8 mouse cellular contexts compared by ENCODE assay signal in the genomic region with DNA sequence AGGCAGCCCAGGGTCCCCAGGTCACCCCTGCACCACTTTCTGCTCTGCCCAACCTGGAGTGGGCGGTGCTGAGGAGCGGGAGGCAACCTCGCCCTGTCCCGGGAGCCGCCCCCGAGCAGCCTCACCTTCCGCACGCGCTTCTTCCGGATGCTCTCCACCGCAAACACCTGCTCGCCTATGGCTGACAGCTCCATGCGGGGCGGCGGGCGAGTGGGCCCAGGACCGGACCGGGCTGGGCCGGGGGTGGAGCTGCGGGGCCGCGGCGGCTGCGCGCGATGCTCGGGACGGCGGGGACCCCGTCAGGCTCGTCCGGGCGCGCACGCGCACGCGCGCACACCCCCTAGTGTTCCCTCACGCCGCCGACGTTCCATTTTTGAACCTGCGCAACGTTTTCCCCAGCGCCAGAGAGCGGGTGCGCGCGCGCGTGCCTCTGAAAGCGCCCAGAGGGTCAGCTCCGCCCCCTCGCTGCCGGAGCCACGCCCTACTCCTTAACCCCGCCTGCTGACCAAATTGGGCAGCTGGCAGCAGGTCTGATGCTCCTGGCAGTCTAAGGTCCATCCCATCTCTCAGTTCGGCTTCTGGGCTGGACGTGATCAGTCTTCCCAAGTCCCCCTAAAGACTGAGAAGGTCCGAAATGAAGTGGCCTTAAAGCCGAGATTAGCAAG. TPM values are rescaled to one million over a fixed set of nuclear protein-coding genes. Genes with fewer than 3 reads are reported as not detected.
A peak's percentile ranks its signal among the peaks of the same experiment; 100 is the strongest.
DNase-seq lines count a peak whose midpoint lies in the region; ATAC-seq and TF ChIP-seq lines count a peak whose summit lies in the region.

No protein-coding gene starts in this region.

- H3K4me1 ChIP-seq in intestine, postnatal 0 days (replicated peaks; ENCODE audit: control insufficient read depth, insufficient read depth, low read length), result peaks cover under 1% of the 10 kb centered on the region; the same call in 1 of the 2 replicates
- H3K4me1 ChIP-seq in midbrain, embryonic 10.5 days, result peaks cover 55% of the 10 kb centered on the region

- TF ChIP-seq CTCF in intestine, postnatal 0 days (IDR thresholded peaks at IDR 0.05; ENCODE audit: low read depth), result peak; percentile 60

- H3K9ac ChIP-seq in intestine, postnatal 0 days (ENCODE audit: low read depth, low read length), result peak overlapping the region; percentile 41

- 0 out of 2 replicates have a peak overlapping the region, but pooled peaks have one; percentile 30 for H3K27ac ChIP-seq in intestine, postnatal 0 days (ENCODE audit: low read depth, low read length)
- peak overlapping the region; percentile 81 for H3K27ac ChIP-seq in midbrain, embryonic 10.5 days (replicated peaks)

- ATAC-seq in intestine, postnatal 0 days, result peak; percentile 80

- under 1% methylated on average over 61 of the region's 62 CpGs for WGBS in intestine, postnatal 0 days
- WGBS in midbrain, embryonic 10.5 days, result under 1% methylated on average over 62 of the region's 62 CpGs

- peak; percentile 97 for DNase-seq in adrenal gland, adult 2 months
- DNase-seq in embryo, embryonic 11.5 days (ENCODE audit: low read depth, low spot score), result peak; percentile 70
- peak; percentile 89 for DNase-seq in gastrocnemius, postnatal 36 days
- peak; percentile 90 to 91 for DNase-seq in left cerebral cortex, postnatal 36 days (ENCODE audit: low spot score in 2 of 2)
- DNase-seq in midbrain, embryonic 10.5 days (ENCODE audit: low spot score), result peak; percentile 88
- peak; percentile 85 to 87 for DNase-seq in right cerebral cortex, postnatal 36 days (ENCODE audit: low spot score in 2 of 2)
- DNase-seq in urinary bladder, postnatal 4 days (ENCODE audit: low spot score in 2 of 2), result peak; percentile 85 to 88

- H3K9me3 ChIP-seq in intestine, postnatal 0 days (ENCODE audit: control insufficient read depth), result no peaks in the 10 kb centered on the region
- H3K9me3 ChIP-seq in midbrain, embryonic 10.5 days (replicated peaks), result no peaks in the 10 kb centered on the region

- peak overlapping the region; percentile 89 for H3K4me2 ChIP-seq in intestine, postnatal 0 days (replicated peaks; ENCODE audit: low read depth)

- intact Hi-C loops in gastrocnemius, postnatal 36 days (cut with DNase I), result loop anchor here (10.0 kb wide), 1 partner anchor 302 kb away; the partner anchor contains the start of genes AC140267.1 and Mief1
- intact Hi-C loops in left cerebral cortex, postnatal 36 days (cut with DNase I), result loop anchor here (5.0 kb wide), 1 partner anchor 100 kb away; the partner anchor contains the start of genes Cbx6 and Npcd

- peaks cover 32% of the 10 kb centered on the region for H3K27me3 ChIP-seq in intestine, postnatal 0 days (replicated peaks; ENCODE audit: control insufficient read depth, insufficient read depth, low read length)
- peaks cover 65% of the 10 kb centered on the region for H3K27me3 ChIP-seq in midbrain, embryonic 10.5 days (ENCODE audit: low read depth, poor library complexity, severe bottlenecking)

- H3K4me3 ChIP-seq in intestine, postnatal 0 days (ENCODE audit: low read depth, low read length), result peak overlapping the region; percentile 71
- H3K4me3 ChIP-seq in midbrain, embryonic 10.5 days, result peak overlapping the region; percentile 77

- no peaks in the 10 kb centered on the region for H3K36me3 ChIP-seq in intestine, postnatal 0 days (ENCODE audit: control insufficient read depth, insufficient read depth)
- no peaks in the 10 kb centered on the region for H3K36me3 ChIP-seq in midbrain, embryonic 10.5 days

RNA-seq across cellular contexts. Expression of gene Cbx7, which starts 38.5 kb away (rescaled TPM):
- 10 to 100 TPM; 15.6 to 29.8 TPM for total RNA-seq in adrenal gland, adult 2 months (2021)
- 35.2 and 41.3 TPM in 2 replicates for polyA plus RNA-seq in adrenal gland, adult 2 months (2012; rRNA removed)
- total RNA-seq in gastrocnemius, postnatal 36 days (2021), result 10 to 100 TPM; 10.8 to 16.8 TPM
- 2.5 and 3.8 TPM in 2 replicates for polyA plus RNA-seq in intestine, postnatal 0 days (2015; fragmentation: Nextera tagmentation; extraction: Ambion mirVana)
- total RNA-seq in left cerebral cortex, postnatal 36 days (2021), result 10 to 100 TPM; 40.5 to 46.5 TPM
- 2.9 and 3.5 TPM in 2 replicates for polyA plus RNA-seq in midbrain, embryonic 10.5 days (2016; fragmentation: Nextera tagmentation; extraction: Ambion mirVana)

RNA-seq across cellular contexts. Expression of gene Apobec3, which starts 41.0 kb away (rescaled TPM):
- total RNA-seq in adrenal gland, adult 2 months (2021), result 10 to 100 TPM; 13.1 to 16.5 TPM
- 5.2 and 6.7 TPM in 2 replicates for polyA plus RNA-seq in adrenal gland, adult 2 months (2012; rRNA removed)
- total RNA-seq in gastrocnemius, postnatal 36 days (2021), result 1 to 10 TPM; 2.7 to 4.7 TPM
- polyA plus RNA-seq in intestine, postnatal 0 days (2015; fragmentation: Nextera tagmentation; extraction: Ambion mirVana), result 5.1 and 6.4 TPM in 2 replicates
- 1 to 10 TPM; 4.9 to 5.1 TPM for total RNA-seq in left cerebral cortex, postnatal 36 days (2021)
- 6.2 and 8.5 TPM in 2 replicates for polyA plus RNA-seq in midbrain, embryonic 10.5 days (2016; fragmentation: Nextera tagmentation; extraction: Ambion mirVana)

Comparison
In these comparisons a context has a peak if more than half of its experiments do, and no peak if none do; other contexts are left out.
1. Peak in every context shown above with its lines: DNase-seq, ATAC-seq, H3K4me3 ChIP-seq and H3K27ac ChIP-seq.